Mouse (Mus musculus) Muller cell, postnatal 12 days (primary cell): Measurements from ENCODE around the gene Fam177a.
"Not testable (repeated sequence)": the region's sequence is repeated elsewhere in the genome, so short reads cannot be mapped to it uniquely, and the experiment has no call there.

Experiments
- DNase-seq: peaks from one replicate; pipeline ENCODE4 v3.0.0-alpha.2; 2015; ENCODE audit errors: inconsistent ontology term

Gene Fam177a

DNA sequence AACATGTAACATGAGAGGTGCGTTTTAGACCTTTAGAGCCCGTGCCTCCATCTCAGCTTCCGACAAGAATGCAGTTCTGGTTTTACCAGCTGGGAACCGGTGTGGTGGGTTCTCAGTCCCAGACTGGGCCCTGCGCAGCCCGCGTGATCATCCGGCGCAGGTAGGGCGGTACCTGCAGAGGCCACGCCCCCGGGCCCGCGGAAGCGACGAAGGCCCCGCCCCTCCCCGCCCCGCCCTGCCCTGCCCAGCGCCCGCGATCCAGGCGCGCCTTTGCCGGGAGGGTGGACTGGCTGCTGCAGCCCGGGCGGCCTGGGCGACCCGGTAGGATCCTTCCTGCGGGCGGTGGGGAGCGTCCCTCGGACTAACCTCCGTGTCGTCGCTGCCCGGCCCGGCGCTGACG, at the start of gene Fam177a:
Gene Fam177a, plus strand, starts transcription at position 228 of the 400 bp plus-strand sequence.
- DNase-seq: not testable (repeated sequence)

DNA sequence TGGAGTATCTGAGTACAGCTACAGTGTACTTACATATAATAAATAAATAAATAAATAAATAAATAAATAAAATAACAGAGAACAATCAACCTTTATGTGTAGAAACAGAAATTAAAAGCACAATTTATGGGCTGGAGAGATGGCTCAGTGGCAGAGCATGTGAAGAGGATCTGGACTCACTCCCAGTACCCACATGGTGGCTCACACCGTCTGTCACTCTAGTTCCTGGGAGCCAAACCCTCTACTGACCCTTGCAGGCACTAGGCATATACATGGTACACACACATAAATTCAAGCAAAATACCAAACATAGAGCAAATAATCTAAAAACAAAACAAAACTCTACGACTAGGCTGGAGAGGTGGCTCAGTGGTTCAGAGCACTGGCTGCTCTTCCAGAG, 49.0 kb upstream of the Fam177a start:
- no peak for DNase-seq

- not testable (repeated sequence) for DNase-seq
These were observed 45.6 kb upstream of the Fam177a start for GRCm38 (mm10) chr12:55078706-55079105.

GRCm38 (mm10) chr12:55079726-55080600, 44.3 kb upstream of the Fam177a start, which contains the start of the genes 2700097O09Rik and Srp54a:
2700097O09Rik (minus strand) TSS chr12:55080110.
Srp54a (plus strand) TSS chr12:55080262.
- DNase-seq: peak; percentile 98

DNA sequence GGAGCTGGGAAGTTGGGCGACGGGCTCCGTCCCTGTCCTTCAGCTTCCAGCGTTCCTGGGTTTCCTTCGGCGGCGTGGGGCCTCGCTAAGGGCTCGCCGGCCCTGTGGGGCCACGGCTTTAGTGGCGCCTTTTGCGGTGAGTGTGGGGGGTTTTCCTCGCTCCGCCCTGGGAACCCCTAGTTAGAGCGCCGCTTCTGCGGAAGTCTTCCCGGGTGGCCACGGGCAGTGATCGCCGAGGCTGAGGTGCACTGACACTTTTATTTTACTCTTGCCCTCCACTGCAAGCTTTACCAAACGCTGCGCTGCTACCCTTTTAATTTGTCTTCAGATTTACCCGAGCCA, 43.7 kb upstream of the Fam177a start:
- DNase-seq: not testable (repeated sequence)

GRCm38 (mm10) chr12:55092127-55092526, 32.1 kb upstream of the Fam177a start:
- not testable (repeated sequence) for DNase-seq

GRCm38 (mm10) chr12:55112616-55113015, 11.7 kb upstream of the Fam177a start:
- not testable (repeated sequence) for DNase-seq

- DNase-seq: not testable (repeated sequence)
These were observed 462 bp downstream of the Fam177a start for GRCm38 (mm10) chr12:55124731-55125130.

GRCm38 (mm10) chr12:55135540-55135939, 11.3 kb downstream of the Fam177a start:
- not testable (repeated sequence) for DNase-seq

DNA sequence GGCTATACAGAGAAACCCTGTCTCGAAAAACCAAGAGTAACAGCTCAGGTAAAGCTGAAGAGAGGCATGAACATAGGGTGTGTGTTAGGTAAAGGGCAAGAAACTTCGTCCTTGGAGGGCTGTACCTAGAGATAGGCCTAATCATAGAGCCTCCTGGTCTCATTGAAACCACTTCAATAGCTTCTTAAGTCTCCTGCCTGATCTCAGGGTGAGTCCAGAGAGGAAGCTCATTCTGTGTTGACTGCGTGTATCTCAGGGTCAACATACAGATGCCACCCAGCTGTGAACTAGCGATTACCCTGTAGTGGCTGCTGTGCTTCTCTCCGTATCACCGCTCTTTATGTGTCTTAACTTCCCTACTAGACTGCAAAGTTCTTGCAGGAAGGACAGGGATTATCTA, 13.6 kb downstream of the Fam177a start:
- not testable (repeated sequence) for DNase-seq

- DNase-seq: not testable (repeated sequence)
These were observed 30.5 kb downstream of the Fam177a start, which contains the start of gene Srp54b for GRCm38 (mm10) chr12:55154559-55155448. Srp54b (plus strand) TSS chr12:55155104.

DNA sequence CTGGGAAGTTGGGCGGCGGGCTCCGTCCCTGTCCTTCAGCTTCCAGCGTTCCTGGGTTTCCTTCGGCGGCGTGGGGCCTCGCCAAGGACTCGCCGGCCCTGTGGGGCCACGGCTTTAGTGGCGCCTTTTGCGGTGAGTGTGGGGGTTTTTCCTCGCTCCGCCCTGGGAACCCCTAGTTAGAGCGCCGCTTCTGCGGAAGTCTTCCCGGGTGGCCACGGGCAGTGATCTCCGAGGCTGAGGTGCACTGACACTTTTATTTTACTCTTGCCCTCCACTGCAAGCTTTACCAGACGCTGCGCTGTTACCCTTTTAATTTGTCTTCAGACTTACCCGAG, 31.1 kb downstream of the Fam177a start:
- not testable (repeated sequence) for DNase-seq

DNA sequence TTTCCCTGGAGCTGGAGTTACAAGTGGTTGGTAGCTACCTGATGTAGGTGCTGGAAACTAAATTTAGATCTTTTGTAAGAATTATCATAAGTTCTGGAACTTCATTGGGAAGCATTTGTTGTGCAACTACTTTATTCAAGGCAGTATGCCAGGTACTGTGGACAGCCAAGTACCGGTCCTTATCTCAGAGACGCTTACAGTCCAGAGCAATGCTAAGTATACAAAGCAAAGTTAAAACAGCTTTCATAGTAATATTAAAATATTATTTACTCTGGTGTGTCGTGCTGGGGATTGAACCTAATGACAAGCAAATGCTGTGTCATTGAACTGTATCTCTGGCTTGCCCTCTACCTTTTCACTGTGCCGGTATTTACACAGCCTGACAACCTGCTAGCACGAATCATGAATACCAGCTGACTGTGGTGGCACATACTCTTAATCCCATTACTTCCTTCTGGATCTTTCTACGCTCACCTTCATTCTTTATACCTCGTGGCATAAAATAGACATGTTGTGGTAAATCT, 42.8 kb downstream of the Fam177a start:
- DNase-seq: not testable (repeated sequence)

- DNase-seq: not testable (repeated sequence)
These were observed 63.4 kb downstream of the Fam177a start for GRCm38 (mm10) chr12:55187686-55188085.

- DNase-seq: not testable (repeated sequence)
These were observed 64.9 kb downstream of the Fam177a start for GRCm38 (mm10) chr12:55189127-55189526.
